Mouse (Mus musculus): ENCODE data around the gene Tmem132a.

- TF ChIP-seq CTCF (IDR thresholded peaks at IDR 0.05; ENCODE audit: low read depth, low read length) (no peak), GATA1 (IDR thresholded peaks at IDR 0.05; ENCODE audit: borderline replicate concordance, low read length) (no peak), POLR2AphosphoS5 (IDR thresholded peaks at IDR 0.05; ENCODE audit: insufficient replicate concordance, low read depth, low read length) (no peak), TAL1 (conservative IDR thresholded peaks at IDR 0.05; ENCODE audit: low read depth, low read length) (no peak), GATA2 (IDR thresholded peaks at IDR 0.05; ENCODE audit: borderline replicate concordance, low read depth, low read length) (no peak)
These were observed 37.7 kb downstream of the Tmem132a start for GRCm38 (mm10) chr19:10832030-10832429.

All from G1E (cell line).